Mouse (Mus musculus): ENCODE data around the gene Ubald1.

DNA sequence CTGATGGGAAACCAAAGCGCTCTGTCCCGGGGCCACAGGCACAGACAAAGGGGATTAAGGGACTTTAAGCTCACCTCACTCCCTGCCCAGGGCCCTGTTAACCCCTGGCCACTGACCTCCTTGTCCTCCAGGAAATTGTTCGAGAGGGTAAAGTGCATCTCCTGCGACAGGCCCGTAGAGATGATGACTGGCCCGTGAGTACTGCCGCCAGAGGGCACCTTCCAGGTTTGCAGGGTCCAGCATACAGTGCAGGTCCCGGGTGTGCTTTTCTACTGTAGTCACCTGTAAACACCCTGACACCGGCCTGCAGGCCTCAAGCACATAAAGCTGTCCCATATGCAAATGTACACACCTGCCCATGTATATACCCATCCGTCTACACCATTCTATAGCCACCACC lies 18.7 kb downstream of the Ubald1 start:
- no peak for TF ChIP-seq POLR2A (IDR thresholded peaks at IDR 0.05; ENCODE audit: insufficient read depth, low read length)
- TF ChIP-seq CTCF (IDR thresholded peaks at IDR 0.05; ENCODE audit: low read depth, low read length) = peak; percentile 22
- no peak for TF ChIP-seq EP300 (IDR thresholded peaks at IDR 0.05; ENCODE audit: insufficient read depth, low read depth, low read length)

Data from ES-Bruce4 (cell line).